Mouse (Mus musculus) hindbrain, embryonic 11.5 days (tissue): Measurements from ENCODE around the gene AL732309.1. TPM values are rescaled to one million over a fixed set of nuclear protein-coding genes. Genes with fewer than 3 reads are reported as not detected.

Source experiments
- ATAC-seq: fragments of 200-750 bp; cut with Nextera tagmentation; 2 replicates; pipeline ENCODE4 v1.8.0; 2017; ENCODE audit warnings: mild to moderate bottlenecking, moderate TSS enrichment, moderate library complexity; ENCODE audit not compliant: low FRiP score
- DNase-seq: peaks from one replicate; pipeline ENCODE4 v3.0.0-alpha.2; 2015; ENCODE audit warnings: low spot score
- H3K27ac ChIP-seq: fragments of 300-500 bp; sonication (generic); 2 replicates; pipeline ENCODE4 v1.5.1; 2014; ENCODE audit warnings: mild to moderate bottlenecking, low read depth, low read length
- H3K27me3 ChIP-seq: fragments of 300-500 bp; sonication (generic); 2 replicates; pipeline ENCODE4 v1.6.1; 2014; ENCODE audit warnings: mild to moderate bottlenecking, low read length, moderate library complexity, mixed read lengths; ENCODE audit not compliant: control insufficient read depth, insufficient read depth
- H3K36me3 ChIP-seq: fragments of 300-500 bp; sonication (generic); 2 replicates; pipeline ENCODE4 v1.6.1; 2014; ENCODE audit warnings: mild to moderate bottlenecking, low read length, moderate library complexity, mixed read lengths; ENCODE audit not compliant: control insufficient read depth, insufficient read depth
- H3K4me1 ChIP-seq: fragments of 300-500 bp; sonication (generic); replicated peaks from 2 replicates; pipeline ENCODE4 v1.6.1; 2014; ENCODE audit warnings: low read length, mixed read lengths; ENCODE audit not compliant: control insufficient read depth, insufficient read depth
- H3K4me2 ChIP-seq: fragments of 300-500 bp; sonication (generic); replicated peaks from 2 replicates; pipeline ENCODE4 v1.6.1; 2014; ENCODE audit warnings: mild to moderate bottlenecking, low read depth, low read length
- H3K4me3 ChIP-seq: fragments of 300-500 bp; sonication (generic); 2 replicates; pipeline ENCODE4 v1.5.1; 2014; ENCODE audit warnings: low read depth, low read length
- H3K9ac ChIP-seq: fragments of 300-500 bp; sonication (generic); 2 replicates; pipeline ENCODE4 v1.6.1; 2014; ENCODE audit warnings: low read depth, low read length
- H3K9me3 ChIP-seq: fragments of 300-500 bp; sonication (generic); 2 replicates; pipeline ENCODE4 v1.6.1; 2016; ENCODE audit warnings: low read length; ENCODE audit not compliant: control insufficient read depth
- WGBS: fragments of 180-500 bp; shearing (Covaris S2); extraction: QIAGEN DNeasy Blood & Tissue Kit; methylation state at CpG from one replicate; pipeline ENCODE4 v1.1.7; 2014; 5-methylcytosine and 5-hydroxymethylcytosine counted together
- polyA plus RNA-seq: library from polyadenylated mRNA; unstranded; fragments of >200 nt; fragmentation: Nextera tagmentation; extraction: Ambion mirVana; gene quantifications from 2 replicates; pipeline ENCODE4 v1.2.1, GENCODE M21; 2014

The AL732309.1 gene
- 4.3 and 4.9 TPM in 2 replicates for polyA plus RNA-seq

DNA sequence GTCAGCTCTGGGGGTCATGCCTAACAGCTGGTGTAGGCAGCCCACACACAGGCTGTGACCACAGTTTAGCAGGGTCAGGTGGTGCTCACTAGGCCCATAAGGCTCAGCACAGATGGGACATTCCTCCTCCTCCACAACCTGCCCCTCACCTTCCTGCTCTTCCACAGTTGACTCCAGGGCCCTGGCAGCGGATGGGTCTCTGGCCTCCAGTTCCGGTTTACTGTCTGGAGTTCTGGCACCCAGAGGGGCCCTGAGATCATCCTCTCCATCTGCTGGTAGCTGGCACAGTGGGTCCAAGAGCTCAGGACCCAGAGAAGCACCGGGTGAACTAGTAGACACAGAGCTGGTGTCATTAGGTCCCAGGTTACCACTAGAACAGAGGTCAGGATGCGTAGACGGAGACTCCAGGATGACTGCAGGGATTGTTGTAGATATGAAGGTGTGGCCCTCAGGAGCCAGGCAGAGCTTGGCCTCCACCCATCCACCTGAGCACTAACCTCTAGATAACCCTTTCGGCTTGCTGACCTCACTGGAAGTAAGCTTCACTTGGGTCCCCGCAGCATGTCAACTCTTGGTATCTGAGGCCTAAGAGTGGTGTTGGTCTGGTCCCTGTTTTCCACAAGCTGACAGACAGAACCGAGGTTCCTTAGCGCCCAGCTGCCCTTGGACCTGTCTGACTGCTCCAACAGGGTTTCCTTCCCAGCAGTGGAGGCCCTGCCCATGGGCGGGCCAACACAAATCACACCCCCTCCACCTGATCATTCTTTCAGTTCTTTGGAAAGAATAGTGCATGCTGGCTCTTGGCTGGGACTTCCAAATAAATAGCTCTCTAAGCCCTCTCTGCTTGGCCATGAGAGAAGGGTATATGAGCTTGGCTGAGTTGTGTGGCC lies at the start of gene AL732309.1:
Gene AL732309.1, minus strand, starts transcription at position 681 of the 890 bp plus-strand sequence.
- Histone ChIP-seq H3K27ac (no peak within 1 kb of the TSS), H3K9me3 (no peaks in the 10 kb centered on the region), H3K4me2 (no peak within 1 kb of the TSS), H3K4me3 (no peak within 1 kb of the TSS), H3K36me3 (0 out of 2 replicates have a peak, but pooled peaks cover under 1% of the 10 kb centered on the region), H3K4me1 (peaks cover 4% of the 10 kb centered on the region; the same call in 1 of the 2 replicates), H3K9ac (no peak within 1 kb of the TSS), H3K27me3 (no peaks in the 10 kb centered on the region; the same call in 1 of the 2 replicates)
- WGBS: 88% methylated on average over 10 of the region's 10 CpGs
- no peak for DNase-seq
- no peak for ATAC-seq

DNA sequence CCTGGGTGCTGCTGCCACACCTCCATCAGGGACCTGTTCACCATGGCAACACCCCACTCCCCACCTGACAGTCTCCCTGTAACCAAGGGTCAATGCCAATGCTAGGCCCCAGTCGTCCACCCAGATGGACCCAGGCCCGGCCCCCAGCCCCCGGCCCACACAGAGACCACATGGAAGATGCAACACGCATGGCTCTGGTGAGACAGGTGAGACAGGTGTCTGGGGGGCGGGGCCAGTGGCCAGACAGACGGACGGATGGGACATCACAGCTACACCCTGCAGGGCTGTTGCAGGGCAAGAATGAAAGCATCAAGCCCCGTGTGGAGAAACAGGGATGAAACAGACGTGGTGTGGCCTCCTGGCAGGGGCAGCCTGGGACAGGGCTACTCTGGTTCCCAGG lies 47.0 kb upstream of the AL732309.1 start:
- H3K9ac ChIP-seq: no peak overlapping the region
- no peaks in the 10 kb centered on the region for H3K36me3 ChIP-seq
- H3K27ac ChIP-seq: no peak overlapping the region
- WGBS: 77% methylated on average over 9 of the region's 9 CpGs
- no peak overlapping the region for H3K4me3 ChIP-seq
- no peaks in the 10 kb centered on the region for H3K9me3 ChIP-seq
- H3K4me1 ChIP-seq: peaks cover 5% of the 10 kb centered on the region; the same call in 1 of the 2 replicates
- ATAC-seq (no peak), DNase-seq (no peak)
- peaks cover 58% of the 10 kb centered on the region for H3K27me3 ChIP-seq
- no peak overlapping the region for H3K4me2 ChIP-seq

DNA sequence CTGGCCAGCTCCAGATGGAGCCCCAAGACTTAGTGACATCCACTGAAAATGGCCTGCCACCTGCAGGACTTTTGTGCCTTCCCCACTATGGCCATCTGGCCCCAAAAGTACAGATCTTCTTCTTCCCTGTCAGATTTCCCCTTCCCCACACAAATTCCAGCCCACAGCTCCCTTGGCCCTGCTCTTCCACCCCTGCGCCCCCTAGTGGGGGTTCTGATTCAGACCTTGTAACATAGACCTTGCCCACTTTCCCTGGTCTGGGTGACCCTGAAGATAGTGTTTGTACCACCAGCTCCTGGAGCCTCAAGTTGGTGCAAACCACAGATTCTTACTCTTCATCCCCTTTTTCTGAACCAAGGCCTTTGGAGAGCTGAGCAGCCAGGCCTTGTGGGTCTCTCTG lies 46.2 kb upstream of the AL732309.1 start:
- 0% methylated on average over 1 of the region's 1 CpGs for WGBS

DNA sequence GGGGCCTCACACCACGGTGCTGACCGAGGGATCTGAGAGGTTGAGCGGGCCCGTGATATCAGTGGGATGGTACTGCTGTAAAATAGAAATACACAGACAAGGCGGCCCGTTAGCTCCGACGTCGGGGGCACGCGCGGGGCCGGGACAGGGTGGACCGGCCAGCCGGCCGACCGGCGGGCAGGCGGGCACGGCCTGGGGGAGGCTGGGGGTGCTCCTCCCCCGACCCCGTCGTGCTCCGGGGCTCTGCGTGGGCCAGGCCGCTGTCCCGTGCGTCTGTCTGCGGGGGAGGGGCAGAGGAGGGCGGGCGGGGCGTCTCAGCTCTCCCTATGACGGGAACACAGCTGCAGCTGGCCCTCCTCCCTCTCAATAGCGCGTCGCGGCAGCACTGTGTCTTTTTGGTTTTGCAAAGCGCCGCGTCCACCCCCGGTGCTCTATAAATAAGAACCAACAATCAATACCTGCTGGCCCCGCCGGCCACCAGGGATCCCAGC lies 45.4 kb upstream of the AL732309.1 start:
- DNase-seq (peak; percentile 31), ATAC-seq (peak; percentile 7; the same call in 1 of the 2 replicates)
- Histone ChIP-seq H3K9ac (peak overlapping the region; percentile 23; the same call in 1 of the 2 replicates), H3K4me2 (peak overlapping the region; percentile 44), H3K27ac (no peak overlapping the region), H3K27me3 (peaks cover 64% of the 10 kb centered on the region), H3K9me3 (no peaks in the 10 kb centered on the region), H3K4me1 (peaks cover 5% of the 10 kb centered on the region; the same call in 1 of the 2 replicates), H3K4me3 (peak overlapping the region; percentile 25), H3K36me3 (no peaks in the 10 kb centered on the region)
- WGBS: 6% methylated on average over 42 of the region's 43 CpGs

More for the DNA sequence above, 46.2 kb upstream of the AL732309.1 start:
- no peaks in the 10 kb centered on the region for H3K36me3 ChIP-seq
- H3K4me2 ChIP-seq: no peak overlapping the region
- DNase-seq (peak; percentile 93), ATAC-seq (no peak)
- H3K4me3 ChIP-seq: no peak overlapping the region
- no peak overlapping the region for H3K27ac ChIP-seq
- peaks cover 5% of the 10 kb centered on the region; the same call in 1 of the 2 replicates for H3K4me1 ChIP-seq
- peaks cover 67% of the 10 kb centered on the region for H3K27me3 ChIP-seq
- H3K9ac ChIP-seq: no peak overlapping the region
- no peaks in the 10 kb centered on the region for H3K9me3 ChIP-seq

DNA sequence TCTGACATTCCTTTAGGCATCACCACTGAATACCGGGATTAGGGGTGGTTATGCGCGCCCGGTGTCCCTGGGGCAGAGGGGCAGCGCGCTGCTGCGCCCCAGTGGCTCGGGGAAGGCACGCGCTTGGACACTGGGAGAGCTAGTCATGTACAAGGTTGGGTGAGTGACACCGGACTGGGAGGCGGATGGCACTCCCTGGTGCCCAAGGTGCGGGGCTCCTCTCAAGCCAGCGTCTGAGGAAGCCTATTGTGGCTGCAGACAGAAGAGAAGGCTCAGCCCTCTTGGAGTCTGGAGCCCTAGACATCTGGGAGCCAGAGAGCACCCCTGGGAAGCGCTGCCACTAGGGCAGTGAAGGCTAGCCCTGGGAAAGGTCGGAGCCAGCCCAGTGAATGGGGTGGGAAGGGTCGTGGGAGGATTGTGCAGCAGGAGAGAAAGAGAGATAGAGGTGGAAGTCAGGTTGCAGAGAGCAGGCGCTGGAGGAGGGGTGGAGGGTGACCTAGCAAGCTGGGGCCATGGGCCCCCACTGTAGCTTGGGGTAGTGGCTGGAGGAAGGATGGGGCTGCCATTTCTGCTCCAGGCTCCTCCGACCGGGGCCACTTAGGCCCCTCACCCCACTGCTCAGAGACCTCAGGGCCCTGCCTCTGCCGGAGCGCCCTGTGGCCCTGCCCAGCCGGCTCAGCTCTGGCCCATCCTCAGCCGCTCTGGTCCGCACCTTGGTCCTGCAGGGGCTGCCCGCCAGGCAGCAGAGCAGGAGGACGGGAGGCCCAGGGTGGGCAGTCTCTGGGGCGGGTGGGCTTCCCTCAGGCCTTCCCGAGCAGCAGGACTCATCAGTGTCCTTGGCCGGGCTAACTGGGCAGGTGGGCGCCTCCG lies 44.8 kb upstream of the AL732309.1 start:
- peak; percentile 11; the same call in 1 of the 2 replicates for ATAC-seq

DNA sequence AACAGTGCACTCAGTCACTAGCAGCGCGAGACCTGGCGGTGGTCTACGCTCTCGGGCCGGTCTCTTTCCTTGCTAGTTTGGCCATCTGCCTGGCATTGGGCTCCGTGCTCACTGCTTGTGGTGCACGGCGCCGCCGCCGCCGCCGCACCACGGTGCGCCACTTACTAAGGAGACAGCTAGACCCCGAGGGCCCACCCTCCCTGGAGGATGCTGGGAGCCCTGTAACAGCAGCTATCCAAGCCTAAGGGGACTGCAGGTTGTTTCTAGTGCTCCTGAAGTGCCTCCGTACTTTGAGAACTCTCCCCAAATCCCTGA lies 44.1 kb upstream of the AL732309.1 start:
- Histone ChIP-seq H3K4me1 (peaks cover 5% of the 10 kb centered on the region; the same call in 1 of the 2 replicates), H3K27ac (no peak overlapping the region), H3K4me3 (peak overlapping the region; percentile 10; the same call in 1 of the 2 replicates), H3K36me3 (no peaks in the 10 kb centered on the region), H3K4me2 (no peak overlapping the region), H3K27me3 (peaks cover 63% of the 10 kb centered on the region), H3K9me3 (no peaks in the 10 kb centered on the region), H3K9ac (no peak overlapping the region)
- WGBS: 2% methylated on average over 18 of the region's 18 CpGs
- ATAC-seq (no peak), DNase-seq (peak; percentile 23)

More for the DNA sequence above, 44.8 kb upstream of the AL732309.1 start:
- peak overlapping the region; percentile 25; the same call in 1 of the 2 replicates for H3K4me3 ChIP-seq
- H3K27ac ChIP-seq: no peak overlapping the region
- peak overlapping the region; percentile 44 for H3K4me2 ChIP-seq
- no peak overlapping the region for H3K9ac ChIP-seq
- DNase-seq: peak; percentile 18
- H3K27me3 ChIP-seq: peaks cover 65% of the 10 kb centered on the region
- no peaks in the 10 kb centered on the region for H3K36me3 ChIP-seq
- peaks cover 5% of the 10 kb centered on the region; the same call in 1 of the 2 replicates for H3K4me1 ChIP-seq
- H3K9me3 ChIP-seq: no peaks in the 10 kb centered on the region
- WGBS: 7% methylated on average over 31 of the region's 32 CpGs

DNA sequence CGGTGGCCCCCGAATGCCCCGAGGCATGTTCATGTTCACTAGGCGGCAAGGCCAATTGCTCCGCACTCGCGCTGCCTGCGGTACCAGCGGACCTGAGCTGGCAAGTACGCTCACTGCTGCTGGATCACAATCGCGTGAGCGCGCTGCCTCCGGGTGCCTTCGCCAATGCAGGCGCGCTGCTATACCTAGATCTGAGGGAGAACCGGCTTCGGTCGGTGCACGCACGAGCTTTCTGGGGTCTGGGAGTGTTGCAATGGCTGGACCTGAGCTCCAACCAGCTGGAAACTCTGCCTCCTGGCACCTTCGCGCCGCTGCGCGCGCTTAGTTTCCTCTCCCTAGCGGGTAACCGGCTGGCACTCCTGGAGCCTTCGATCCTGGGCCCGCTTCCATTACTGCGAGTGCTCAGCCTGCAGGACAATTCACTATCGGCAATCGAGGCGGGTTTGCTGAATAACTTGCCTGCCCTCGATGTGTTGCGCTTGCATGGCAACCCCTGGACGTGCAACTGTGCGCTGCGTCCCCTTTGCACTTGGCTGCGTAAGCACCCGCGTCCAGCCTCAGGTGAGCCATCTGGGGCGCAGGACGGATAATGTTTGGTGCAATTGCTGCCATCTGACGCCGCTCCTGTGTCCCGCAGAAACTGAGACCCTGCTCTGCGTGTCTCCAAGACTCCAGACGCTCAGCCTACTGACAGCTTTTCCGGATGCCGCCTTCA lies 43.6 kb upstream of the AL732309.1 start:
- H3K4me3 ChIP-seq: peak overlapping the region; percentile 10; the same call in 1 of the 2 replicates
- peaks cover 5% of the 10 kb centered on the region; the same call in 1 of the 2 replicates for H3K4me1 ChIP-seq
- no peaks in the 10 kb centered on the region for H3K36me3 ChIP-seq
- no peak overlapping the region for H3K27ac ChIP-seq
- H3K4me2 ChIP-seq: no peak overlapping the region
- DNase-seq (peak; percentile 38), ATAC-seq (no peak)
- peaks cover 59% of the 10 kb centered on the region for H3K27me3 ChIP-seq
- WGBS: 2% methylated on average over 54 of the region's 54 CpGs
- no peaks in the 10 kb centered on the region for H3K9me3 ChIP-seq
- no peak overlapping the region for H3K9ac ChIP-seq

DNA sequence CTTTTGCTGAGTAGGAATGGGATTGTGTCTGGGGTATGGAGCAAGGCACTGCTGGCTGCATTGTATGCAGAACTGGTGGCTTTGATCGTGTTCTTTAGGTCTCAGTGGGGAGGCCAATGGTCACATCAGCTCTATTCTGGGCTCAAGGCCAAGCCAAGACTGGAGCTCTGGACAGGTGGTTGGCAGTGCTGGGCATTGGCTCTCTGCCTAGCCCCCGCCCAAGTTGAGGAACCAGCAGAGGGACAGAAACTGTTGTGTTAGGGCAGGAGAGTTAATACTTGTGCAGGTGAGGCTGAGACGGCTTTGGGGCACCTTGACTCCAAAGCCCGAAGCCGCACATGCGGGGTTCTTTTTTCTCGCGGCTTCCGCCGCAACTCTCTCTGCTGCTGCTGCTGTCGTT lies 43.0 kb upstream of the AL732309.1 start, which contains the start of gene Lrrc26:
Gene Lrrc26, plus strand, starts transcription at position 265 of the 400 bp plus-strand sequence.
- ATAC-seq (no peak), DNase-seq (no peak)
- 9% methylated on average over 11 of the region's 11 CpGs for WGBS
- H3K27me3 ChIP-seq: peaks cover 59% of the 10 kb centered on the region
- H3K4me3 ChIP-seq: peak within 1 kb of the TSS; percentile 10; the same call in 1 of the 2 replicates
- H3K4me1 ChIP-seq: peaks cover 5% of the 10 kb centered on the region; the same call in 1 of the 2 replicates
- H3K27ac ChIP-seq: no peak within 1 kb of the TSS
- no peak within 1 kb of the TSS for H3K4me2 ChIP-seq
- no peaks in the 10 kb centered on the region for H3K36me3 ChIP-seq
- no peak within 1 kb of the TSS for H3K9ac ChIP-seq
- no peaks in the 10 kb centered on the region for H3K9me3 ChIP-seq
